14 mouse cellular contexts compared by ENCODE assay signal in genomic region chr15:95428003-95428663, GRCm38 (mm10).
DNase-seq lines count a peak whose midpoint lies in the region; ATAC-seq lines count a peak whose summit lies in the region.
"Had no signal": no experiment of that assay in that cellular context is flagged by ENCODE, and none has a peak within 500 bp of the region (broad histone marks: within the 10 kb centered on the region; RNA-seq: fewer than 3 reads in every experiment).

No protein-coding gene starts in this region.

- no peak overlapping the region for H3K4me2 ChIP-seq in neural tube, embryonic 11.5 days (ENCODE audit: low read depth)
- no peak overlapping the region for H3K4me2 ChIP-seq in forebrain, embryonic 16.5 days (ENCODE audit: low read length)
- H3K4me2 ChIP-seq in midbrain, embryonic 12.5 days (replicated peaks) = no peak overlapping the region
- H3K4me2 ChIP-seq: heart, embryonic 13.5 days; liver, embryonic 12.5 days had no signal

- no peaks in the 10 kb centered on the region for H3K9me3 ChIP-seq in neural tube, embryonic 11.5 days (ENCODE audit: control insufficient read depth, low read length)
- H3K9me3 ChIP-seq in forebrain, embryonic 16.5 days (ENCODE audit: control insufficient read depth, low read length) = no peaks in the 10 kb centered on the region
- H3K9me3 ChIP-seq in midbrain, embryonic 12.5 days = no peaks in the 10 kb centered on the region
- H3K9me3 ChIP-seq: heart, embryonic 13.5 days had no signal

- H3K27me3 ChIP-seq in neural tube, embryonic 11.5 days (ENCODE audit: control insufficient read depth, insufficient read depth, low read length) = no peaks in the 10 kb centered on the region
- H3K27me3 ChIP-seq in forebrain, embryonic 16.5 days (replicated peaks; ENCODE audit: control insufficient read depth, insufficient read depth, low read length) = no peaks in the 10 kb centered on the region
- H3K27me3 ChIP-seq in midbrain, embryonic 12.5 days = no peaks in the 10 kb centered on the region
- H3K27me3 ChIP-seq: heart, embryonic 13.5 days; liver, embryonic 12.5 days had no signal

- no peak overlapping the region for H3K9ac ChIP-seq in neural tube, embryonic 11.5 days (ENCODE audit: low read length)
- H3K9ac ChIP-seq in forebrain, embryonic 16.5 days (replicated peaks; ENCODE audit: low read depth, low read length) = no peak overlapping the region
- no peak overlapping the region for H3K9ac ChIP-seq in midbrain, embryonic 12.5 days (replicated peaks)
- H3K9ac ChIP-seq: heart, embryonic 13.5 days; liver, embryonic 12.5 days had no signal

- peak overlapping the region; percentile 51; the same call in 1 of the 2 replicates for H3K27ac ChIP-seq in neural tube, embryonic 11.5 days (ENCODE audit: low read depth, low read length)
- peak overlapping the region; percentile 25 for H3K27ac ChIP-seq in forebrain, embryonic 16.5 days (ENCODE audit: low read length)
- peak overlapping the region; percentile 52 for H3K27ac ChIP-seq in midbrain, embryonic 12.5 days (replicated peaks)
- H3K27ac ChIP-seq: heart, embryonic 13.5 days; liver, embryonic 12.5 days; stomach, postnatal 0 days had no signal

- no peaks in the 10 kb centered on the region for H3K36me3 ChIP-seq in neural tube, embryonic 11.5 days (ENCODE audit: control insufficient read depth, insufficient read depth, low read length)
- H3K36me3 ChIP-seq in forebrain, embryonic 16.5 days (ENCODE audit: control insufficient read depth, insufficient read depth) = peaks cover 6% of the 10 kb centered on the region
- H3K36me3 ChIP-seq in midbrain, embryonic 12.5 days = no peaks in the 10 kb centered on the region
- H3K36me3 ChIP-seq: heart, embryonic 13.5 days; liver, embryonic 12.5 days had no signal

- H3K4me3 ChIP-seq in neural tube, embryonic 11.5 days (ENCODE audit: low read depth, low read length) = no peak overlapping the region
- no peak overlapping the region for H3K4me3 ChIP-seq in forebrain, embryonic 16.5 days (replicated peaks; ENCODE audit: low read length)
- H3K4me3 ChIP-seq in midbrain, embryonic 12.5 days = no peak overlapping the region
- H3K4me3 ChIP-seq: heart, embryonic 13.5 days; liver, embryonic 12.5 days had no signal

- WGBS in neural tube, embryonic 11.5 days = 36% methylated on average over 7 of the region's 7 CpGs
- 8% methylated on average over 7 of the region's 7 CpGs for WGBS in forebrain, embryonic 16.5 days
- WGBS in midbrain, embryonic 12.5 days = 49% methylated on average over 7 of the region's 7 CpGs

- peak; percentile 52 for DNase-seq in neural tube, embryonic 11.5 days (ENCODE audit: low spot score)
- DNase-seq in neural tube, embryonic 10.5 days (ENCODE audit: extremely low spot score, low spot score) = no peak
- no peak for DNase-seq in heart, adult 9 months (ENCODE audit: low spot score in 2 of 2)
- no peak for DNase-seq in natural killer cell, adult 2 months (ENCODE audit: low spot score in 2 of 2)
- DNase-seq: adrenal gland, adult 2 months; gastrocnemius, postnatal 36 days; kidney, postnatal 25 days; lung, postnatal 10 days had no signal

- H3K4me1 ChIP-seq in neural tube, embryonic 11.5 days (ENCODE audit: control insufficient read depth, insufficient read depth, low read length) = peaks cover 8% of the 10 kb centered on the region; the same call in 1 of the 2 replicates
- H3K4me1 ChIP-seq in forebrain, embryonic 16.5 days (replicated peaks; ENCODE audit: control insufficient read depth, insufficient read depth, low read length) = peaks cover 13% of the 10 kb centered on the region
- H3K4me1 ChIP-seq in midbrain, embryonic 12.5 days = peaks cover 34% of the 10 kb centered on the region
- H3K4me1 ChIP-seq: heart, embryonic 13.5 days; liver, embryonic 12.5 days had no signal

- ATAC-seq in neural tube, embryonic 11.5 days (ENCODE audit: insufficient read depth, low FRiP score, low TSS enrichment) = peak; percentile 67
- ATAC-seq in forebrain, embryonic 16.5 days = peak; percentile 60
- no peak for ATAC-seq in midbrain, embryonic 12.5 days (ENCODE audit: low FRiP score, low read depth)
- no peak for ATAC-seq in cerebellum, adult (ENCODE audit: insufficient number of reproducible peaks, low FRiP score, low TSS enrichment)
- ATAC-seq: liver, embryonic 12.5 days had no signal

Comparison
In these comparisons a context has a peak if more than half of its experiments do, and no peak if none do; other contexts are left out.
1. ATAC-seq: peak in neural tube, embryonic 11.5 days (single experiment) and forebrain, embryonic 16.5 days (single experiment); none in midbrain, embryonic 12.5 days (single experiment) and cerebellum, adult (single experiment).
2. Peak in every context shown above with its lines, with median percentiles within 50 percentile points of each other: H3K27ac ChIP-seq.